ENCODE assay signal across 24 mouse cellular contexts in genomic region chr1:106351512-106351911, GRCm38 (mm10).
DNase-seq lines count a peak whose midpoint lies in the region; ATAC-seq and TF ChIP-seq lines count a peak whose summit lies in the region.
"Had no signal": no experiment of that assay in that cellular context is flagged by ENCODE, and none has a peak within 500 bp of the region (broad histone marks: within the 10 kb centered on the region; RNA-seq: fewer than 3 reads in every experiment).

No protein-coding gene starts in this region.

- intact Hi-C loops in heart, adult 2 months (cut with DNase I) = no loop called here

- no peak overlapping the region for H3K4me2 ChIP-seq in hindbrain, embryonic 14.5 days (replicated peaks)
- H3K4me2 ChIP-seq: forebrain, embryonic 13.5 days; limb, embryonic 13.5 days; liver, embryonic 11.5 days; lung, embryonic 15.5 days had no signal

- no peak overlapping the region for H3K9ac ChIP-seq in heart, adult 2 months (ENCODE audit: low read depth, low read length)
- no peak overlapping the region for H3K9ac ChIP-seq in hindbrain, embryonic 14.5 days
- H3K9ac ChIP-seq: forebrain, embryonic 13.5 days; limb, embryonic 13.5 days; lung, embryonic 15.5 days had no signal

- H3K9me3 ChIP-seq in hindbrain, embryonic 14.5 days (ENCODE audit: control insufficient read depth, low read length) = no peaks in the 10 kb centered on the region
- H3K9me3 ChIP-seq: forebrain, embryonic 13.5 days; hindbrain, embryonic 10.5 days; limb, embryonic 13.5 days; lung, embryonic 15.5 days had no signal

- TF ChIP-seq POLR2A in heart, adult 2 months (IDR thresholded peaks at IDR 0.05; ENCODE audit: insufficient read depth, low read depth, low read length) = no peak

- no peak for ATAC-seq in hindbrain, embryonic 14.5 days (ENCODE audit: low FRiP score)
- ATAC-seq: forebrain, embryonic 13.5 days; hindbrain, postnatal 0 days; intestine, postnatal 0 days had no signal

- H3K4me3 ChIP-seq in heart, adult 2 months = no peak overlapping the region
- H3K4me3 ChIP-seq in hindbrain, embryonic 14.5 days (replicated peaks; ENCODE audit: low read length) = no peak overlapping the region
- H3K4me3 ChIP-seq: forebrain, embryonic 13.5 days; hindbrain, embryonic 10.5 days; limb, embryonic 13.5 days; lung, embryonic 15.5 days had no signal

- DNase-seq in heart, adult 11 months = peak; percentile 39
- no peak for DNase-seq in heart, adult 2 months
- peak; percentile 39 for DNase-seq in CD4-positive, CD25-positive, alpha-beta regulatory T cell, adult 2 months (ENCODE audit: low read depth, low spot score)
- peak; percentile 6 for DNase-seq in embryo, embryonic 10.5 days (ENCODE audit: low spot score)
- peak; percentile 41 for DNase-seq in splenic B cell, adult 2 months (ENCODE audit: low read depth, low spot score)
- no peak for DNase-seq in kidney, adult 8-10 months
- no peak for DNase-seq in layer of hippocampus, postnatal 10 days (ENCODE audit: low spot score in 2 of 2)
- DNase-seq in hindbrain, embryonic 14.5 days (ENCODE audit: low spot score) = no peak
- DNase-seq: adrenal gland, postnatal 25 days; cerebellum, adult 18-20 months; cerebellum, postnatal 14 days; heart, postnatal 14 days; kidney, postnatal 14 days; layer of hippocampus, adult 9-11 months; midbrain, embryonic 14.5 days; right cerebral cortex, postnatal 25 days; thymus, postnatal 14 days had no signal

- no peaks in the 10 kb centered on the region for H3K4me1 ChIP-seq in heart, adult 2 months (ENCODE audit: control insufficient read depth, insufficient read depth, low read length)
- H3K4me1 ChIP-seq in hindbrain, embryonic 14.5 days (replicated peaks; ENCODE audit: control insufficient read depth, insufficient read depth, low read length) = no peaks in the 10 kb centered on the region
- H3K4me1 ChIP-seq: forebrain, embryonic 13.5 days; hindbrain, embryonic 10.5 days; lung, embryonic 15.5 days had no signal

- no peaks in the 10 kb centered on the region for H3K79me2 ChIP-seq in heart, adult 2 months (replicated peaks; ENCODE audit: control insufficient read depth, insufficient read depth, low read length)

- peaks cover 7% of the 10 kb centered on the region for H3K36me3 ChIP-seq in heart, adult 2 months (ENCODE audit: control insufficient read depth, insufficient read depth, low read length)
- peaks cover 7% of the 10 kb centered on the region; the same call in 1 of the 2 replicates for H3K36me3 ChIP-seq in splenic B cell, adult 2 months (ENCODE audit: control insufficient read depth, insufficient read depth, low read length, poor library complexity, severe bottlenecking)
- peaks cover 26% of the 10 kb centered on the region for H3K36me3 ChIP-seq in hindbrain, embryonic 14.5 days (replicated peaks; ENCODE audit: control insufficient read depth, insufficient read depth)

- TF ChIP-seq EP300 in heart, adult 2 months (IDR thresholded peaks at IDR 0.05; ENCODE audit: insufficient read depth, low read depth, low read length) = no peak

- no peak for TF ChIP-seq CTCF in heart, adult 2 months (IDR thresholded peaks at IDR 0.05)

- 46% methylated on average over 2 of the region's 2 CpGs for WGBS in heart, adult 2 months
- 90% methylated on average over 2 of the region's 2 CpGs for WGBS in hindbrain, embryonic 14.5 days

- no peak overlapping the region for H3K27ac ChIP-seq in heart, adult 2 months
- H3K27ac ChIP-seq in hindbrain, embryonic 14.5 days = no peak overlapping the region
- H3K27ac ChIP-seq: forebrain, embryonic 13.5 days; hindbrain, embryonic 10.5 days; hindbrain, postnatal 0 days; limb, embryonic 13.5 days; lung, embryonic 15.5 days had no signal

- H3K27me3 ChIP-seq in heart, adult 2 months (ENCODE audit: control insufficient read depth, insufficient read depth, low read length) = no peaks in the 10 kb centered on the region
- H3K27me3 ChIP-seq in splenic B cell, adult 2 months (ENCODE audit: control insufficient read depth, insufficient read depth, low read length, poor library complexity, severe bottlenecking) = no peaks in the 10 kb centered on the region
- no peaks in the 10 kb centered on the region for H3K27me3 ChIP-seq in hindbrain, embryonic 14.5 days (ENCODE audit: control insufficient read depth, insufficient read depth, low read length)
- H3K27me3 ChIP-seq: forebrain, embryonic 13.5 days; limb, embryonic 13.5 days; lung, embryonic 15.5 days had no signal

Comparison
In these comparisons a context has a peak if more than half of its experiments do, and no peak if none do; other contexts are left out.
1. DNase-seq: peak in heart, adult 11 months (single experiment), CD4-positive, CD25-positive, alpha-beta regulatory T cell, adult 2 months (single experiment), embryo, embryonic 10.5 days (single experiment) and splenic B cell, adult 2 months (single experiment); none in heart, adult 2 months (0 of 2), kidney, adult 8-10 months (0 of 2), layer of hippocampus, postnatal 10 days (0 of 2) and hindbrain, embryonic 14.5 days (single experiment).